Mouse (Mus musculus) lung, postnatal 0 days (tissue): Measurements from ENCODE around the gene Pabpc4.

ENCODE experiments used
- CTCF ChIP-seq: IDR thresholded peaks from 2 replicates; pipeline ENCODE4 v1.5.1; 2016; ENCODE audit warnings: antibody characterized with exemption, mild to moderate bottlenecking
- EP300 ChIP-seq: IDR thresholded peaks from 2 replicates; pipeline ENCODE4 v1.6.1; 2016; ENCODE audit warnings: antibody characterized with exemption, mild to moderate bottlenecking, control low read depth

DNA sequence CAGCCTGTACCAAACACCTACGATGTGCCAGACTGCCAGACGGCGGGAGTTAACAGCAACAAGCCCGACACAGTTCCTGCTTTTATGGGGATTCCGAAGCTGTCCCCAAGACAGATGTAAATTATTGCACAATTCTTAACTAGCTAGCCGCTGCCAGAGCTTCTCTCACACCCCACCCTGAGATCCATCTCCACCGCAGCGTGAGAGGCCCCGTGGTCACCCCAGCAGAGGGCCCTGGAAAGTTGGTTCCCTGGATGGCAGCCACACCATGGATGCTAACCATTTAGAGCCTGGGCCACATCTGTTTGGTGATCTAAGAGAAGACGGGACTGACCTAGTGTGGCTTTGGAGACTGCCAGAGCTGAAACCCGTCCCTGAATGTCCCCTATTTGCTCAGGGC lies 33.0 kb upstream of the Pabpc4 start:
- TF ChIP-seq CTCF (no peak), EP300 (no peak)
